Comparison of ENCODE assay signal across 8 mouse cellular contexts in genomic region chr1:74392446-74392994, GRCm38 (mm10). TPM values are rescaled to one million over a fixed set of nuclear protein-coding genes. Genes with fewer than 3 reads are reported as not detected.
DNase-seq lines count a peak whose midpoint lies in the region; ATAC-seq and TF ChIP-seq lines count a peak whose summit lies in the region.

No protein-coding gene starts in this region.

- peak overlapping the region; percentile 97 for H3K4me2 ChIP-seq in forebrain, embryonic 12.5 days

- peak overlapping the region; percentile 98 for H3K27ac ChIP-seq in spleen, adult 2 months (ENCODE audit: insufficient read depth, low read length)
- peak overlapping the region; percentile 88; the same call in 1 of the 2 replicates for H3K27ac ChIP-seq in forebrain, embryonic 12.5 days

- no peak for DNase-seq in spleen, adult 2 months (ENCODE audit: low read depth in 1 of 2, low spot score in 2 of 2)
- DNase-seq in spleen, adult 12 weeks (ENCODE audit: low spot score), result no peak
- DNase-seq in kidney, adult 9 months, result peak; percentile 86
- peak; percentile 47 to 62 for DNase-seq in lung, postnatal 4 days
- DNase-seq in gastrocnemius, postnatal 14 days, result no peak
- DNase-seq in spleen, postnatal 14 days (ENCODE audit: low spot score in 2 of 2), result no peak
- DNase-seq in cerebellum, adult 11 months, result no peak

- no peak for TF ChIP-seq CTCF in spleen, adult 2 months (IDR thresholded peaks at IDR 0.05; ENCODE audit: extremely low read depth, insufficient read depth, insufficient read length, insufficient replicate concordance)

- TF ChIP-seq POLR2A in spleen, adult 2 months (IDR thresholded peaks at IDR 0.05; ENCODE audit: low read depth, low read length), result no peak

- no peaks in the 10 kb centered on the region for H3K27me3 ChIP-seq in spleen, adult 2 months (ENCODE audit: control insufficient read depth, insufficient read depth, low read length)
- H3K27me3 ChIP-seq in forebrain, embryonic 12.5 days, result peaks cover 27% of the 10 kb centered on the region

- no peaks in the 10 kb centered on the region for H3K9me3 ChIP-seq in forebrain, embryonic 12.5 days

- H3K36me3 ChIP-seq in spleen, adult 2 months (ENCODE audit: control insufficient read depth, insufficient read depth, low read length), result peaks cover 17% of the 10 kb centered on the region
- H3K36me3 ChIP-seq in forebrain, embryonic 12.5 days (replicated peaks), result peaks cover 20% of the 10 kb centered on the region

- peaks cover 23% of the 10 kb centered on the region for H3K4me1 ChIP-seq in spleen, adult 2 months (ENCODE audit: control insufficient read depth, insufficient read depth, insufficient read length)
- peaks cover 32% of the 10 kb centered on the region for H3K4me1 ChIP-seq in forebrain, embryonic 12.5 days

- 4% methylated on average over 16 of the region's 16 CpGs for WGBS in spleen, adult 2 months
- 2% methylated on average over 16 of the region's 16 CpGs for WGBS in forebrain, embryonic 12.5 days

- intact Hi-C loops in gastrocnemius, postnatal 14 days (cut with DNase I; ENCODE audit: low total_unique reads), result no loop called here

- peak; percentile 10; the same call in 1 of the 2 replicates for ATAC-seq in forebrain, embryonic 12.5 days (ENCODE audit: low FRiP score)

- H3K9ac ChIP-seq in forebrain, embryonic 12.5 days, result peak overlapping the region; percentile 88

- H3K4me3 ChIP-seq in spleen, adult 2 months (ENCODE audit: extremely low read depth, insufficient read depth, insufficient read length), result peak overlapping the region; percentile 98
- H3K4me3 ChIP-seq in forebrain, embryonic 12.5 days (replicated peaks), result peak overlapping the region; percentile 85

RNA-seq across cellular contexts. Expression of gene Ctdsp1, which starts 1.2 kb away (rescaled TPM):
- polyA plus RNA-seq in spleen, adult 2 months (2012; rRNA removed), result 96.1 and 114 TPM in 2 replicates
- polyA plus RNA-seq in forebrain, embryonic 12.5 days (2016; fragmentation: Nextera tagmentation; extraction: Ambion mirVana), result 33.1 and 33.3 TPM in 2 replicates
- total RNA-seq in gastrocnemius, postnatal 14 days (2021), result 10 to 100 TPM; 88.2 to 88.5 TPM

RNA-seq across cellular contexts. Expression of gene Vil1, which starts 16.7 kb away (rescaled TPM):
- polyA plus RNA-seq in spleen, adult 2 months (2012; rRNA removed), result not detected in 2 replicates
- polyA plus RNA-seq in forebrain, embryonic 12.5 days (2016; fragmentation: Nextera tagmentation; extraction: Ambion mirVana), result 0.29 and 0.32 TPM in 2 replicates
- under 1 TPM; 0.27 TPM for total RNA-seq in gastrocnemius, postnatal 14 days (2021)

RNA-seq across cellular contexts. Expression of gene Slc11a1, which starts 17.5 kb away (rescaled TPM):
- polyA plus RNA-seq in spleen, adult 2 months (2012; rRNA removed), result 169 and 200 TPM in 2 replicates
- polyA plus RNA-seq in forebrain, embryonic 12.5 days (2016; fragmentation: Nextera tagmentation; extraction: Ambion mirVana), result 1.3 and 1.7 TPM in 2 replicates
- total RNA-seq in gastrocnemius, postnatal 14 days (2021), result 1 to 10 TPM; 2.5 to 4.5 TPM

RNA-seq across cellular contexts. Expression of gene Catip, which starts 30.6 kb away (rescaled TPM):
- polyA plus RNA-seq in spleen, adult 2 months (2012; rRNA removed), result 0.31 and 0.51 TPM in 2 replicates
- polyA plus RNA-seq in forebrain, embryonic 12.5 days (2016; fragmentation: Nextera tagmentation; extraction: Ambion mirVana), result 0.60 and 1.1 TPM in 2 replicates
- under 1 TPM; 0.10 to 0.20 TPM for total RNA-seq in gastrocnemius, postnatal 14 days (2021)

Comparison
In these comparisons a context has a peak if more than half of its experiments do, and no peak if none do; other contexts are left out.
1. DNase-seq: peak in kidney, adult 9 months (single experiment) and lung, postnatal 4 days (2 of 2); none in spleen, adult 2 months (0 of 2), spleen, adult 12 weeks (single experiment), gastrocnemius, postnatal 14 days (single experiment), spleen, postnatal 14 days (0 of 2) and cerebellum, adult 11 months (single experiment).
2. RNA of gene Slc11a1, which starts 17.5 kb away (polyA plus RNA-seq): 169 to 200 TPM in spleen, adult 2 months; 1.3 to 1.7 TPM in forebrain, embryonic 12.5 days; every median in the first group is over 10 times any median in the second.